9 mouse cellular contexts compared by ENCODE assay signal in the genomic region with DNA sequence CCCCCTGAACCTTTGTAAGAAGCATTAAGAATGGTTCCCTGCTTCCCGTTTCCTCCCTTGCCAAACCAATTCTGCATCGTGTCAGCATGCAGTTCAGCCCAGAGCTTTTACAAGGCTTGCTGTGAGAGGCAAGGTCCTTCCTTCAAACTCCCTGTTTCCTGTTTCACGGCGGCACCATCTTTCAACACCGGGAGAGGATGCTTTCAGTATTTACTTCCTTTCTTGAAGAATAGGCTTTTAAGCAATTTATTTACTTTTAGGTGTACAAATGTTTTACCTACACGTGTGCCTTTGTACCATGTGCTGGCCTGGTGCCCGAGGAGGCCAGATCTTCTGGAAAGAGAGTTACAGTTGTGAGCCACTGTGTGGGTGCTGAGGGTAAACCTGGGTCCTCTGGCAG. TPM values are rescaled to one million over a fixed set of nuclear protein-coding genes. Genes with fewer than 3 reads are reported as not detected.
DNase-seq lines count a peak whose midpoint lies in the region; ATAC-seq lines count a peak whose summit lies in the region.
"Had no signal": no experiment of that assay in that cellular context is flagged by ENCODE, and none has a peak within 500 bp of the region (broad histone marks: within the 10 kb centered on the region; RNA-seq: fewer than 3 reads in every experiment).

No protein-coding gene starts in this region.

- DNase-seq in forebrain, embryonic 11.5 days (ENCODE audit: low spot score): peak; percentile 30
- DNase-seq in CD4-positive helper T cell, adult 2 months (ENCODE audit: low read depth, low spot score): peak; percentile 78
- DNase-seq in layer of hippocampus, adult 8-10 months (ENCODE audit: low spot score in 2 of 2): no peak
- DNase-seq in adrenal gland, adult 8-10 months: no peak
- no peak for DNase-seq in urinary bladder, postnatal 14 days (ENCODE audit: low spot score)
- DNase-seq: kidney, adult 11 months had no signal

- H3K36me3 ChIP-seq in forebrain, embryonic 11.5 days (ENCODE audit: control insufficient read depth, insufficient read depth, low read length): no peaks in the 10 kb centered on the region
- H3K36me3 ChIP-seq in forebrain, embryonic 15.5 days: no peaks in the 10 kb centered on the region
- no peaks in the 10 kb centered on the region for H3K36me3 ChIP-seq in intestine, embryonic 16.5 days (ENCODE audit: control insufficient read depth, insufficient read depth, low read length)
- H3K36me3 ChIP-seq in macrophage (ENCODE audit: inconsistent target): no peaks in the 10 kb centered on the region

- H3K4me1 ChIP-seq in forebrain, embryonic 11.5 days (replicated peaks; ENCODE audit: control insufficient read depth, insufficient read depth, low read length): no peaks in the 10 kb centered on the region
- H3K4me1 ChIP-seq in forebrain, embryonic 15.5 days: peaks cover 14% of the 10 kb centered on the region
- H3K4me1 ChIP-seq in intestine, embryonic 16.5 days (ENCODE audit: control insufficient read depth, insufficient read depth, low read length): peaks cover 18% of the 10 kb centered on the region; the same call in 1 of the 2 replicates

- no peaks in the 10 kb centered on the region for H3K27me3 ChIP-seq in forebrain, embryonic 11.5 days (ENCODE audit: control insufficient read depth, insufficient read depth, low read length)
- no peaks in the 10 kb centered on the region for H3K27me3 ChIP-seq in forebrain, embryonic 15.5 days
- no peaks in the 10 kb centered on the region for H3K27me3 ChIP-seq in intestine, embryonic 16.5 days (replicated peaks; ENCODE audit: control insufficient read depth, insufficient read depth, low read length)

- H3K4me3 ChIP-seq in forebrain, embryonic 11.5 days (ENCODE audit: low read depth, low read length): no peak overlapping the region
- no peak overlapping the region for H3K4me3 ChIP-seq in forebrain, embryonic 15.5 days
- no peak overlapping the region for H3K4me3 ChIP-seq in intestine, embryonic 16.5 days (ENCODE audit: low read length)
- peak overlapping the region; percentile 24; the same call in 1 of the 2 replicates for H3K4me3 ChIP-seq in macrophage (ENCODE audit: inconsistent target)

- 90% methylated on average over 7 of the region's 7 CpGs for WGBS in forebrain, embryonic 11.5 days
- 83% methylated on average over 7 of the region's 7 CpGs for WGBS in forebrain, embryonic 15.5 days
- WGBS in intestine, embryonic 16.5 days: 50% methylated on average over 7 of the region's 7 CpGs
- 4% methylated on average over 7 of the region's 7 CpGs for WGBS in macrophage (ENCODE audit: missing documents)

- no peaks in the 10 kb centered on the region for H3K9me3 ChIP-seq in forebrain, embryonic 11.5 days (ENCODE audit: control insufficient read depth, low read length)
- H3K9me3 ChIP-seq in forebrain, embryonic 15.5 days: no peaks in the 10 kb centered on the region
- H3K9me3 ChIP-seq in intestine, embryonic 16.5 days (ENCODE audit: control insufficient read depth, low read length): no peaks in the 10 kb centered on the region

- no peak overlapping the region for H3K9ac ChIP-seq in forebrain, embryonic 11.5 days (ENCODE audit: low read length)
- H3K9ac ChIP-seq in forebrain, embryonic 15.5 days (replicated peaks): no peak overlapping the region
- H3K9ac ChIP-seq in intestine, embryonic 16.5 days (ENCODE audit: low read depth, low read length): no peak overlapping the region

- no peak overlapping the region for H3K27ac ChIP-seq in forebrain, embryonic 11.5 days (ENCODE audit: low read depth, low read length)
- no peak overlapping the region for H3K27ac ChIP-seq in forebrain, embryonic 15.5 days (replicated peaks)
- peak overlapping the region; percentile 76 for H3K27ac ChIP-seq in intestine, embryonic 16.5 days (ENCODE audit: low read length)
- H3K27ac ChIP-seq in macrophage: peak overlapping the region; percentile 76

- H3K4me2 ChIP-seq in forebrain, embryonic 11.5 days (ENCODE audit: low read depth, low read length, severe bottlenecking): no peak overlapping the region
- no peak overlapping the region for H3K4me2 ChIP-seq in forebrain, embryonic 15.5 days (replicated peaks)
- no peak overlapping the region for H3K4me2 ChIP-seq in intestine, embryonic 16.5 days (ENCODE audit: low read depth, low read length)

- H3K79me2 ChIP-seq in macrophage (ENCODE audit: inconsistent target): peaks cover 30% of the 10 kb centered on the region

- no peak for ATAC-seq in forebrain, embryonic 11.5 days (replicated peaks; ENCODE audit: low FRiP score)
- ATAC-seq in forebrain, embryonic 15.5 days (replicated peaks): no peak
- no peak for ATAC-seq in intestine, embryonic 16.5 days

RNA-seq across cellular contexts. Expression of a gene that starts 4.2 kb away (rescaled TPM):
- 14.0 and 14.5 TPM in 2 replicates for polyA plus RNA-seq in forebrain, embryonic 11.5 days (2014; fragmentation: Nextera tagmentation; extraction: Ambion mirVana)
- polyA plus RNA-seq in forebrain, embryonic 15.5 days (2015; fragmentation: Nextera tagmentation; extraction: Ambion mirVana): 13.8 and 15.7 TPM in 2 replicates
- 9.9 and 11.8 TPM in 2 replicates for polyA plus RNA-seq in intestine, embryonic 16.5 days (2015; fragmentation: Nextera tagmentation; extraction: Ambion mirVana)
- 10 to 100 TPM in 17 of 26 experiments, 1 to 10 TPM in 9; 4.7 to 23.7 (median 15.7) TPM for total RNA-seq in macrophage (2018; cell fraction: chromatin; rRNA removed)
- total RNA-seq in macrophage (2018; cell fraction: cytosol; rRNA removed): 10 to 100 TPM; 10.3 to 23.5 (median 16.5) TPM
- 10 to 100 TPM in 22 of 26 experiments, 1 to 10 TPM in 4; 7.2 to 33.5 (median 17.0) TPM for total RNA-seq in macrophage (2018; cell fraction: nucleus; rRNA removed)
- 13.5 to 15.0 TPM (median 14.8 TPM) in 3 replicates for polyA plus RNA-seq in macrophage (2018)
- 10 to 100 TPM; 19.1 to 24.8 (median 21.2) TPM for total RNA-seq in layer of hippocampus, adult 8-10 months (2022)
- 10 to 100 TPM; 20.8 to 26.1 (median 24.4) TPM for total RNA-seq in adrenal gland, adult 8-10 months (2022)

RNA-seq across cellular contexts. Expression of a gene that starts 41.6 kb away (rescaled TPM):
- polyA plus RNA-seq in forebrain, embryonic 11.5 days (2014; fragmentation: Nextera tagmentation; extraction: Ambion mirVana): 17.0 and 19.9 TPM in 2 replicates
- polyA plus RNA-seq in forebrain, embryonic 15.5 days (2015; fragmentation: Nextera tagmentation; extraction: Ambion mirVana): 37.8 TPM in 2 replicates
- 29.2 and 32.0 TPM in 2 replicates for polyA plus RNA-seq in intestine, embryonic 16.5 days (2015; fragmentation: Nextera tagmentation; extraction: Ambion mirVana)
- 1 to 10 TPM in 3 of 26 experiments, under 1 TPM in 6, not detected in 17; 0.13 to 2.3 (median 0.41) TPM for total RNA-seq in macrophage (2018; cell fraction: chromatin; rRNA removed)
- under 1 TPM in 23 of 26 experiments, not detected in 3; 0.03 to 0.35 (median 0.11) TPM for total RNA-seq in macrophage (2018; cell fraction: cytosol; rRNA removed)
- total RNA-seq in macrophage (2018; cell fraction: nucleus; rRNA removed): 1 to 10 TPM in 1 of 26 experiments, under 1 TPM in 12, not detected in 13; 0.12 to 1.2 (median 0.41) TPM
- polyA plus RNA-seq in macrophage (2018): 0.10 to 0.46 TPM (median 0.19 TPM) in 3 replicates
- 10 to 100 TPM; 80.6 to 97.1 (median 86.4) TPM for total RNA-seq in layer of hippocampus, adult 8-10 months (2022)
- 10 to 100 TPM; 31.0 to 43.9 (median 33.1) TPM for total RNA-seq in adrenal gland, adult 8-10 months (2022)

Comparison
In these comparisons a context has a peak if more than half of its experiments do, and no peak if none do; other contexts are left out.
1. DNase-seq: peak in forebrain, embryonic 11.5 days (single experiment) and CD4-positive helper T cell, adult 2 months (single experiment); none in layer of hippocampus, adult 8-10 months (0 of 2), adrenal gland, adult 8-10 months (single experiment) and urinary bladder, postnatal 14 days (single experiment).
2. H3K27ac ChIP-seq: peak in intestine, embryonic 16.5 days (single experiment) and macrophage (single experiment); none in forebrain, embryonic 11.5 days (single experiment) and forebrain, embryonic 15.5 days (single experiment).
3. RNA of a gene that starts 41.6 kb away (polyA plus RNA-seq): 37.8 TPM in forebrain, embryonic 15.5 days, 29.2 to 32.0 TPM in intestine, embryonic 16.5 days and 17.0 to 19.9 TPM in forebrain, embryonic 11.5 days; 0.10 to 0.46 TPM in macrophage; every median in the first group is over 10 times any median in the second.